Mouse (Mus musculus) adrenal gland, postnatal 0 days (tissue): ENCODE results near the gene Gli3. TPM values are rescaled to one million over a fixed set of nuclear protein-coding genes. Genes with fewer than 3 reads are reported as not detected.

ENCODE experiments used
- polyA plus RNA-seq: library from polyadenylated mRNA; unstranded; fragments of >200 nt; fragmentation: Nextera tagmentation; extraction: Ambion mirVana; gene quantifications from 2 replicates; pipeline ENCODE4 v1.2.1, GENCODE M21; 2015

Gene Gli3
- 5.6 and 6.6 TPM in 2 replicates for polyA plus RNA-seq

GRCm38 (mm10) chr13:15462830-15463491, at the start of gene Gli3:
Gene Gli3, plus strand, starts transcription at chr13:15463235.

